Mouse (Mus musculus) ES-Bruce4 (cell line): ENCODE measurements around the gene P2rx7. TPM values are rescaled to one million over a fixed set of nuclear protein-coding genes. Genes with fewer than 3 reads are reported as not detected.

ENCODE experiments used
- H3K27ac ChIP-seq: 2 replicates; pipeline ENCODE4 v1.5.1; 2012; ENCODE audit warnings: low read length, inconsistent platforms; ENCODE audit not compliant: insufficient read depth
- H3K27me3 ChIP-seq: 2 replicates; pipeline ENCODE4 v1.6.1; 2012; ENCODE audit warnings: mild to moderate bottlenecking, low read length, inconsistent platforms; ENCODE audit not compliant: control insufficient read depth, poor library complexity, insufficient read depth, severe bottlenecking
- H3K36me3 ChIP-seq: 2 replicates; pipeline ENCODE4 v1.6.1; 2012; ENCODE audit warnings: inconsistent platforms, mild to moderate bottlenecking, low read length, moderate library complexity; ENCODE audit not compliant: control insufficient read depth, poor library complexity, insufficient read depth, severe bottlenecking
- H3K4me1 ChIP-seq: one replicate; pipeline ENCODE4 v1.8.1; 2011; ENCODE audit warnings: low read length; ENCODE audit not compliant: control insufficient read depth, insufficient read depth
- H3K4me3 ChIP-seq: 2 replicates; pipeline ENCODE4 v1.5.1; 2011; ENCODE audit warnings: low read depth, mild to moderate bottlenecking, low read length
- H3K9ac ChIP-seq: 2 replicates; pipeline ENCODE4 v1.6.1; 2012; ENCODE audit warnings: low read depth, mild to moderate bottlenecking, inconsistent platforms; ENCODE audit not compliant: poor library complexity, severe bottlenecking
- H3K9me3 ChIP-seq: replicated peaks from 2 replicates; pipeline ENCODE4 v1.6.1; 2012; ENCODE audit warnings: mild to moderate bottlenecking, low read length, inconsistent platforms; ENCODE audit not compliant: control insufficient read depth, poor library complexity, insufficient read depth, severe bottlenecking
- CTCF ChIP-seq: IDR thresholded peaks from one replicate; pipeline ENCODE4 v1.8.1; 2011; ENCODE audit warnings: low read depth, low read length
- EP300 ChIP-seq: IDR thresholded peaks from 2 replicates; pipeline ENCODE4 v1.6.1; 2011; ENCODE audit warnings: low read depth, low read length; ENCODE audit not compliant: insufficient read depth
- POLR2A ChIP-seq: IDR thresholded peaks from one replicate; pipeline ENCODE4 v1.8.1; 2011; ENCODE audit warnings: low read length; ENCODE audit not compliant: insufficient read depth
- polyA plus RNA-seq: library from polyadenylated mRNA; stranded (reverse); fragments of >200 nt; gene quantifications from 2 replicates; pipeline ENCODE4 v1.2.4, GENCODE M21; 2011; ENCODE audit warnings: low read depth; ENCODE audit not compliant: missing spikeins, insufficient read depth, insufficient read length

P2rx7 gene
- polyA plus RNA-seq, 1 experiment = 2.7 TPM

GRCm38 (mm10) chr5:122725453-122725852 lies 81.7 kb downstream of the P2rx7 start:
- no peaks in the 10 kb centered on the region for H3K27me3 ChIP-seq
- no peaks in the 10 kb centered on the region for H3K36me3 ChIP-seq
- no peaks in the 10 kb centered on the region for H3K9me3 ChIP-seq
- H3K4me1 ChIP-seq = no peaks in the 10 kb centered on the region
- H3K4me3 ChIP-seq = peak overlapping the region; percentile 41
- H3K27ac ChIP-seq = no peak overlapping the region
- peak overlapping the region; percentile 26; the same call in 1 of the 2 replicates for H3K9ac ChIP-seq
- TF ChIP-seq EP300 (no peak), CTCF (no peak), POLR2A (no peak)

- TF ChIP-seq CTCF = peak; percentile 25
- no peak for TF ChIP-seq EP300
- Histone ChIP-seq H3K27me3 (no peaks in the 10 kb centered on the region), H3K4me3 (no peak overlapping the region), H3K9me3 (no peaks in the 10 kb centered on the region), H3K27ac (no peak overlapping the region), H3K9ac (no peak overlapping the region), H3K36me3 (no peaks in the 10 kb centered on the region), H3K4me1 (no peaks in the 10 kb centered on the region)
These were observed 82.4 kb downstream of the P2rx7 start for GRCm38 (mm10) chr5:122726068-122726467.

- Histone ChIP-seq H3K4me1 (no peaks in the 10 kb centered on the region), H3K27me3 (no peaks in the 10 kb centered on the region), H3K27ac (no peak overlapping the region), H3K9ac (no peak overlapping the region), H3K4me3 (no peak overlapping the region), H3K36me3 (no peaks in the 10 kb centered on the region), H3K9me3 (no peaks in the 10 kb centered on the region)
- TF ChIP-seq EP300 = no peak
These were observed 82.9 kb downstream of the P2rx7 start for GRCm38 (mm10) chr5:122726595-122726994.

- Histone ChIP-seq H3K9me3 (no peaks in the 10 kb centered on the region), H3K9ac (no peak overlapping the region), H3K4me3 (no peak overlapping the region), H3K27ac (no peak overlapping the region), H3K4me1 (no peaks in the 10 kb centered on the region), H3K36me3 (no peaks in the 10 kb centered on the region), H3K27me3 (no peaks in the 10 kb centered on the region)
- TF ChIP-seq CTCF (no peak), POLR2A (no peak), EP300 (no peak)
These were observed 83.4 kb downstream of the P2rx7 start for GRCm38 (mm10) chr5:122727096-122727495.

- no peak overlapping the region for H3K27ac ChIP-seq
- no peak overlapping the region for H3K9ac ChIP-seq
- no peaks in the 10 kb centered on the region for H3K9me3 ChIP-seq
- H3K27me3 ChIP-seq = no peaks in the 10 kb centered on the region
- no peaks in the 10 kb centered on the region for H3K4me1 ChIP-seq
- no peak overlapping the region for H3K4me3 ChIP-seq
- H3K36me3 ChIP-seq = no peaks in the 10 kb centered on the region
- TF ChIP-seq EP300 = no peak
- TF ChIP-seq POLR2A = no peak
- no peak for TF ChIP-seq CTCF
These were observed 87.1 kb downstream of the P2rx7 start for GRCm38 (mm10) chr5:122730776-122731175.

GRCm38 (mm10) chr5:122731321-122731720 lies 87.6 kb downstream of the P2rx7 start:
- Histone ChIP-seq H3K9me3 (no peaks in the 10 kb centered on the region), H3K4me1 (no peaks in the 10 kb centered on the region), H3K9ac (no peak overlapping the region), H3K4me3 (no peak overlapping the region), H3K36me3 (no peaks in the 10 kb centered on the region), H3K27me3 (no peaks in the 10 kb centered on the region), H3K27ac (no peak overlapping the region)
- peak; percentile 92 for TF ChIP-seq CTCF
- no peak for TF ChIP-seq EP300
- TF ChIP-seq POLR2A = no peak
